Mouse (Mus musculus) testis, postnatal 14 days (tissue): ENCODE data around the gene Cirbp.

ENCODE experiments used
- DNase-seq: peaks from one replicate; pipeline ENCODE4 v3.0.0; 2021; ENCODE audit warnings: low spot score

Cirbp gene

GRCm38 (mm10) chr10:80150226-80151210 is 15.3 kb upstream of the Cirbp start:
- DNase-seq: peak; percentile 67

DNA sequence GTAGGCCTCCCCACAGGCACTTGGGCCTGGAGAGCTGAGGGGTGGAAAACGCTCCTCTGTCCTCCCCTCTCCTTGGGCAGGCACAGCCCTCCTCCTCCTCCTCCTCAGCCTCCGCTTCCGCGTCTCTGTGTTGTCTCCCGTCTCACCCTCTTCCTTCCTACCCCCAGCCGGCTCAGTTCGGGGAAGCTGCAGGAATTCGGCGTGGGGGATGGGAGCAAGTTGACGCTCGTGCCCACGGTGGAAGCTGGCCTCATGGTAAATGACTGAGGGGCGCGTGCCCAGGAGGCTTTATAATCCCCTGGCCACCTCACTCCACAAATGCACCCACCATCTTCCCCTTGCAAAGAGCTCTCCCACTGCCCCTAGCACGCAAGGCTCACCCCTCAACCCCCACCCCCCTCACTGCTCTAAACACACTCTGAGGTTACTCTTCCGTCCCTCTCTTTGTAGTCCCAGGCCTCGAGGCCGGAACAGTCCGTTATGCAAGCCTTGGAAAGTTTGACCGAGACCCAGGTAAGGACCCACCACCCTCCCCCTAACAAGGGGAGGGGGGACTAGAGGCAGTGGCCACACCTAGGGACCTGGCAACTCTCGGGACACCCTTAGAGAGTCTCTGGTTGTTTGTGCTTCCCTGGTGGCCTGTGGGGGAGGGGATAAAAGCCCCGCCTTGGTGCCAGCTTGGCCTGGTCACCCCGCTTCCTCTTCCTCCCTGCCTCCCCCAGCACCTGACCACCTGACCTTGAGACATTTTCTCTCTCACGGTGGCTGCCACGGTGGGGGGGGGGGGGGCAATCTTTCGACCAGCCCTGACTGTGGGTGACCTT is 14.4 kb upstream of the Cirbp start:
- DNase-seq: peak; percentile 64

GRCm38 (mm10) chr10:80152071-80152872 is 13.5 kb upstream of the Cirbp start:
- peak; percentile 59 for DNase-seq

GRCm38 (mm10) chr10:80152873-80153260 is 12.9 kb upstream of the Cirbp start:
- DNase-seq: peak; percentile 54

DNA sequence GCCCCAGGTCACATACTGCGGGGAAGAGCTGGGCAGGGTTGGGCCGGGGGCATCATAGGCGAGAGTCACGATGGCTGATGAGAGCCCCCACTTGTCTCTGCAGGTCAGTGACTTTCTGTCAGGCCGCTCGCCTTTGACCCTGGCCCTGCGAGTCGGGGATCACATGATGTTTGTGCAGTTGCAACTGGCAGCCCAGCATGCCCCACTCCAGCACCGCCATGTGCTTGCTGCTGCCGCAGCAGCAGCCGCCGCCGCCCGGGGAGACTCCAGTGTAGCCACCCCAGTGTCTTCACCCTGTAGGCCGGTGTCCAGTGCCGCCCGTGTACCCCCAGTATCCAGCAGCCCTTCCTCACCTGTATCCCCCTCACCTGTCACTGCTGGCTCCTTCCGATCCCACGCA is 12.1 kb upstream of the Cirbp start:
- DNase-seq: no peak

DNA sequence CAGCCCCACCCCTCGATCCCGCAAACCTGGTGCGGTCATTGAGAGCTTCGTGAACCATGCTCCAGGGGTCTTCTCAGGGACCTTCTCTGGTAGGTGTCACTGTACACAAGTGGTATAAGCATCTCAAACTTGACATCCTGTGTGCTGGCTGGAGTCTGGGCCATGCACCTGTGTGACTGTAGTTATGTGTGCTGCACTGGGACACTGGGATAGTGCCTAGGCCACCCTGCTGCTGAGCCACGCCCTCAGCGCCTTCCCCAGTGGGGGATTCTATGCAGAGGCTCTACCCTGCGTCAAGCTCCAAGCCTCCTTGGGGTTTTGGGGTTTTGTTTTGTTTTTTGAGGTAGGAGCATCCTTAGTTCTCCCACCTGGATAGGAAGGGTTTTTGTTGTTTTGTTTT is 11.4 kb upstream of the Cirbp start:
- no peak for DNase-seq

- no peak for DNase-seq
Measured at GRCm38 (mm10) chr10:80155277-80155676, 10.5 kb upstream of the Cirbp start.

GRCm38 (mm10) chr10:80156002-80156751 is 9.6 kb upstream of the Cirbp start:
- no peak for DNase-seq

DNA sequence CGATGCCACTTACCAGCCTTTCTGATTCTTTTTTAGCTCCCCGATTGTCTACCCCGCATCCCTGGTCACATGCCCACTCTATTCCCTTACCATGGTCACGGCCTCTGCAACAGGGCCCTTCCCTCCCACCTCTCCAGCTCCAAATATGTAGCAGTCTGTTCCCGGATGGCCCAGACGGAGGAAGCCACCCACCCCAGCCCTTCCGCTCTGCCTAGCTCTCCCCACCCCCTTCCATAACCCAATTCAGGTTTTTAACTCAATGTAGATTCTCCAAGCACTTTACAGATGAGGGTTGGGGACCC is 9.1 kb upstream of the Cirbp start:
- no peak for DNase-seq

GRCm38 (mm10) chr10:80157141-80157929 is 8.4 kb upstream of the Cirbp start:
- DNase-seq: no peak

GRCm38 (mm10) chr10:80158307-80158986 is 7.3 kb upstream of the Cirbp start:
- peak; percentile 64 for DNase-seq

GRCm38 (mm10) chr10:80159021-80159560 is 6.7 kb upstream of the Cirbp start:
- DNase-seq: peak; percentile 68

GRCm38 (mm10) chr10:80159561-80160454 is 6.0 kb upstream of the Cirbp start:
- DNase-seq: peak; percentile 97

DNA sequence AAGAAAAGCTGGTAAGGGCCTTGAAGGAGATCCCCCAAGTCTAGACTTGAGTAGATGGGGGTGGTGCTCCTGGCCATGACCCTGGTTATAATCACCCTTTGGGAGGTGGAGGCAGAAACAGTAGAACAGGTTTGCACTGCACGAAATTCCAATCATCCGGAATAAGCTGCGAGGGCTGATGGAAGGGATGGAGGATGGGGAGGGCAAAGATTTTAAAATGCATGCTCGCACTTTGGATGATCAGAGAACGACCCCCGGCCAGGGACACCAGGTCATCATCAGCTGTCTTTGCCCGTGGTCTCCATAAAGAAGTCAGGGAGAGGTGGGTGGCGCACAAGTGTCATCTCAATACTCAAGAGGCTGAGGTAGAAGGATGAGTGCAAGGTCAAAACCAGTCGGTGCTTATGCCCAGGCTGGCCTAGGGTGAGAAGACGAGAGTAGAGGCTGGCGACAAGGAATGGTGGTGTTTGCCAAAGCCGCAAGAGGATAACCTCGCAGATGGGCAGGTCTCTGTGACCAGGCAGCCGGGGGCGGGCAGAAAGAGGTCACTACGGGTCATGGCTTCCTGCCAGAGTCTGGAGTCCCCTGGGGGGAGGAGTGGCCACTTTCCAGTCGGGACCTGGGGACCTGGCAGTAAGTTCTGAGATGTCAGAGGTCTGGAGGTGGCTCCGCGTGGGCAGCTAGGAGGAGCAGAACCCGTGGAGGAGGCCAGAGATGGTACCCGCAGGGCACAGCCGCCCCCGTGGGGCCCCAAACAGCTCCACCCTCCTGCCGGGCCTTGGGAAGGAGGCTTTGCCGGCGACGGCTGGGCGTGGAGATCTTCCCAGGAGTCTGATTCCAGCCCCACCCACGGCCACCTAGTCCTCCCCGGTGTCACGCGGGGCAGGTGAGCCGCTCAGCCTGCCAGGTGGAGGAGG is 5.1 kb upstream of the Cirbp start:
- DNase-seq: peak; percentile 87

- peak; percentile 68 for DNase-seq
Measured at GRCm38 (mm10) chr10:80161522-80162242, 4.1 kb upstream of the Cirbp start.

DNA sequence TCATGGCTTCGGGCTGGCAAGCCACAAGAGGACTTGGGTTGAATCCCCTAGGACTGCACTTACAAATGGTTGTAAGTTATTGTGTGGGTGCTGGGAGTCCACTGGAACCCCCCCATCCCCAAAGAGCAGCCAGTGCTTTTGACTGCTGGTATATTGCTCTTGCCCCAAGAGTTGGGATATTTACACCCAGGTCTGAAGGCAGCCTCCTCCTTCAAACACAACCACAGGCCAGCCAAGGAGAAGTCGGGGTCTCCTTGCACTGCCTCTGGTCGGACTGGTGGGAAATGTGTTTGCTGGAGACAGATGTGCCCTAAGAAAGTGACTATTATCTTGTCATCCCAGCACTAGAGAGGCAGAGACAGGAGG is 3.6 kb upstream of the Cirbp start:
- no peak for DNase-seq

GRCm38 (mm10) chr10:80162716-80163299 is 3.0 kb upstream of the Cirbp start:
- DNase-seq: no peak
